Mouse (Mus musculus): ENCODE data around the gene Abcf3. TPM values are rescaled to one million over a fixed set of nuclear protein-coding genes. Genes with fewer than 3 reads are reported as not detected.

Gene Abcf3
- polyA plus RNA-seq, 1 experiment, result 70.8 TPM

GRCm38 (mm10) chr16:20555000-20555399 is 6.6 kb downstream of the Abcf3 start:
- Histone ChIP-seq H3K36me3 (ENCODE audit: control insufficient read depth, insufficient read depth, low read length) (peaks cover 69% of the 10 kb centered on the region), H3K27me3 (ENCODE audit: control insufficient read depth, insufficient read depth, low read length) (no peaks in the 10 kb centered on the region), H3K4me3 (ENCODE audit: control insufficient read depth, insufficient read depth, low read length) (no peak overlapping the region), H3K4me1 (replicated peaks; ENCODE audit: control insufficient read depth, insufficient read depth, low read length) (no peaks in the 10 kb centered on the region), H3K27ac (ENCODE audit: control insufficient read depth, insufficient read depth, low read length) (no peak overlapping the region)
- 93% methylated on average over 6 of the region's 6 CpGs for WGBS
- no peak for DNase-seq
- TF ChIP-seq CTCF (IDR thresholded peaks at IDR 0.05; ENCODE audit: borderline replicate concordance, control insufficient read depth, extremely low read depth, insufficient read depth, low read length, poor library complexity) (no peak), POLR2A (IDR thresholded peaks at IDR 0.05; ENCODE audit: control insufficient read depth, extremely low read depth, insufficient read depth, low read length, poor library complexity) (no peak)

GRCm38 (mm10) chr16:20557381-20557780 is 9.0 kb downstream of the Abcf3 start:
- WGBS, result 94% methylated on average over 7 of the region's 7 CpGs
- TF ChIP-seq POLR2A (IDR thresholded peaks at IDR 0.05; ENCODE audit: control insufficient read depth, extremely low read depth, insufficient read depth, low read length, poor library complexity), result no peak
- TF ChIP-seq CTCF (IDR thresholded peaks at IDR 0.05; ENCODE audit: borderline replicate concordance, control insufficient read depth, extremely low read depth, insufficient read depth, low read length, poor library complexity), result no peak
- no peaks in the 10 kb centered on the region for H3K4me1 ChIP-seq (replicated peaks; ENCODE audit: control insufficient read depth, insufficient read depth, low read length)
- no peaks in the 10 kb centered on the region for H3K27me3 ChIP-seq (ENCODE audit: control insufficient read depth, insufficient read depth, low read length)
- H3K27ac ChIP-seq (ENCODE audit: control insufficient read depth, insufficient read depth, low read length), result no peak overlapping the region
- no peak overlapping the region for H3K4me3 ChIP-seq (ENCODE audit: control insufficient read depth, insufficient read depth, low read length)
- H3K36me3 ChIP-seq (ENCODE audit: control insufficient read depth, insufficient read depth, low read length), result peaks cover 62% of the 10 kb centered on the region
- DNase-seq, result no peak

- Histone ChIP-seq H3K4me1 (replicated peaks; ENCODE audit: control insufficient read depth, insufficient read depth, low read length) (no peaks in the 10 kb centered on the region), H3K27ac (ENCODE audit: control insufficient read depth, insufficient read depth, low read length) (no peak overlapping the region), H3K36me3 (ENCODE audit: control insufficient read depth, insufficient read depth, low read length) (peaks cover 15% of the 10 kb centered on the region), H3K27me3 (ENCODE audit: control insufficient read depth, insufficient read depth, low read length) (no peaks in the 10 kb centered on the region), H3K4me3 (ENCODE audit: control insufficient read depth, insufficient read depth, low read length) (no peak overlapping the region)
- 23% methylated on average over 1 of the region's 1 CpGs for WGBS
- TF ChIP-seq CTCF (IDR thresholded peaks at IDR 0.05; ENCODE audit: borderline replicate concordance, control insufficient read depth, extremely low read depth, insufficient read depth, low read length, poor library complexity) (no peak), POLR2A (IDR thresholded peaks at IDR 0.05; ENCODE audit: control insufficient read depth, extremely low read depth, insufficient read depth, low read length, poor library complexity) (no peak)
- DNase-seq, result no peak
These were observed 16.7 kb downstream of the Abcf3 start for GRCm38 (mm10) chr16:20565075-20565474.

GRCm38 (mm10) chr16:20589366-20589938 is 41.1 kb downstream of the Abcf3 start, which contains the start of gene Vwa5b2:
TSS of gene Vwa5b2 (plus strand) at chr16:20589471.
- WGBS, result 5% methylated on average over 24 of the region's 24 CpGs
- Histone ChIP-seq H3K4me3 (ENCODE audit: control insufficient read depth, insufficient read depth, low read length) (no peak within 1 kb of the TSS), H3K27ac (ENCODE audit: control insufficient read depth, insufficient read depth, low read length) (no peak within 1 kb of the TSS), H3K27me3 (ENCODE audit: control insufficient read depth, insufficient read depth, low read length) (peaks cover 28% of the 10 kb centered on the region), H3K4me1 (replicated peaks; ENCODE audit: control insufficient read depth, insufficient read depth, low read length) (no peaks in the 10 kb centered on the region), H3K36me3 (ENCODE audit: control insufficient read depth, insufficient read depth, low read length) (no peaks in the 10 kb centered on the region)
- no peak for DNase-seq
- TF ChIP-seq POLR2A (IDR thresholded peaks at IDR 0.05; ENCODE audit: control insufficient read depth, extremely low read depth, insufficient read depth, low read length, poor library complexity), result no peak
- no peak for TF ChIP-seq CTCF (IDR thresholded peaks at IDR 0.05; ENCODE audit: borderline replicate concordance, control insufficient read depth, extremely low read depth, insufficient read depth, low read length, poor library complexity)

- peaks cover 28% of the 10 kb centered on the region for H3K27me3 ChIP-seq (ENCODE audit: control insufficient read depth, insufficient read depth, low read length)
- no peak overlapping the region for H3K4me3 ChIP-seq (ENCODE audit: control insufficient read depth, insufficient read depth, low read length)
- H3K27ac ChIP-seq (ENCODE audit: control insufficient read depth, insufficient read depth, low read length), result no peak overlapping the region
- no peak for DNase-seq
- H3K4me1 ChIP-seq (replicated peaks; ENCODE audit: control insufficient read depth, insufficient read depth, low read length), result no peaks in the 10 kb centered on the region
- H3K36me3 ChIP-seq (ENCODE audit: control insufficient read depth, insufficient read depth, low read length), result no peaks in the 10 kb centered on the region
- 2% methylated on average over 39 of the region's 39 CpGs for WGBS
- TF ChIP-seq CTCF (IDR thresholded peaks at IDR 0.05; ENCODE audit: borderline replicate concordance, control insufficient read depth, extremely low read depth, insufficient read depth, low read length, poor library complexity), result no peak
- TF ChIP-seq POLR2A (IDR thresholded peaks at IDR 0.05; ENCODE audit: control insufficient read depth, extremely low read depth, insufficient read depth, low read length, poor library complexity), result no peak
These were observed 41.7 kb downstream of the Abcf3 start for GRCm38 (mm10) chr16:20589939-20590679.

GRCm38 (mm10) chr16:20590680-20591038 is 42.3 kb downstream of the Abcf3 start:
- DNase-seq, result no peak
- Histone ChIP-seq H3K4me3 (ENCODE audit: control insufficient read depth, insufficient read depth, low read length) (no peak overlapping the region), H3K27ac (ENCODE audit: control insufficient read depth, insufficient read depth, low read length) (no peak overlapping the region), H3K27me3 (ENCODE audit: control insufficient read depth, insufficient read depth, low read length) (peaks cover 28% of the 10 kb centered on the region), H3K4me1 (replicated peaks; ENCODE audit: control insufficient read depth, insufficient read depth, low read length) (no peaks in the 10 kb centered on the region), H3K36me3 (ENCODE audit: control insufficient read depth, insufficient read depth, low read length) (no peaks in the 10 kb centered on the region)
- TF ChIP-seq CTCF (IDR thresholded peaks at IDR 0.05; ENCODE audit: borderline replicate concordance, control insufficient read depth, extremely low read depth, insufficient read depth, low read length, poor library complexity) (no peak), POLR2A (IDR thresholded peaks at IDR 0.05; ENCODE audit: control insufficient read depth, extremely low read depth, insufficient read depth, low read length, poor library complexity) (no peak)
- WGBS, result 9% methylated on average over 17 of the region's 17 CpGs

All from thymus, adult 2 months (tissue).